Mouse (Mus musculus) neural tube, embryonic 14.5 days (tissue): ENCODE measurements around the gene Kcnc1. TPM values are rescaled to one million over a fixed set of nuclear protein-coding genes. Genes with fewer than 3 reads are reported as not detected.

Experiments used
- ATAC-seq: fragments of 200-750 bp; cut with Nextera tagmentation; 2 replicates; pipeline ENCODE4 v1.8.0; 2017; ENCODE audit warnings: low read depth, mild to moderate bottlenecking, moderate TSS enrichment, moderate library complexity
- H3K27ac ChIP-seq: fragments of 300-500 bp; sonication (generic); 2 replicates; pipeline ENCODE4 v1.5.1; 2014; ENCODE audit warnings: low read depth, mild to moderate bottlenecking, control low read depth, low read length, moderate library complexity, mixed read lengths
- H3K27me3 ChIP-seq: fragments of 300-500 bp; sonication (generic); 2 replicates; pipeline ENCODE4 v1.6.1; 2014; ENCODE audit warnings: low read length; ENCODE audit not compliant: control insufficient read depth, insufficient read depth
- H3K36me3 ChIP-seq: fragments of 300-500 bp; sonication (generic); 2 replicates; pipeline ENCODE4 v1.6.1; 2014; ENCODE audit warnings: low read length, mixed read lengths; ENCODE audit not compliant: control insufficient read depth, insufficient read depth
- H3K4me1 ChIP-seq: fragments of 300-500 bp; sonication (generic); 2 replicates; pipeline ENCODE4 v1.6.1; 2014; ENCODE audit warnings: low read length; ENCODE audit not compliant: control insufficient read depth, insufficient read depth
- H3K4me2 ChIP-seq: fragments of 300-500 bp; sonication (generic); 2 replicates; pipeline ENCODE4 v1.6.1; 2014; ENCODE audit warnings: mild to moderate bottlenecking, low read depth, low read length, control low read depth
- H3K4me3 ChIP-seq: fragments of 300-500 bp; sonication (generic); 2 replicates; pipeline ENCODE4 v1.5.1; 2014; ENCODE audit warnings: low read depth, low read length, control low read depth, mixed read lengths
- H3K9ac ChIP-seq: fragments of 300-500 bp; sonication (generic); replicated peaks from 2 replicates; pipeline ENCODE4 v1.6.1; 2014; ENCODE audit warnings: low read depth, mild to moderate bottlenecking, control low read depth, low read length, mixed read lengths
- H3K9me3 ChIP-seq: fragments of 300-500 bp; sonication (generic); 2 replicates; pipeline ENCODE4 v1.6.1; 2016; ENCODE audit warnings: low read length; ENCODE audit not compliant: control insufficient read depth
- WGBS: fragments of 180-500 bp; shearing (Covaris S2); extraction: QIAGEN DNeasy Blood & Tissue Kit; methylation state at CpG from one replicate; pipeline ENCODE4 v1.1.7; 2014; 5-methylcytosine and 5-hydroxymethylcytosine counted together
- polyA plus RNA-seq: library from polyadenylated mRNA; unstranded; fragments of >200 nt; fragmentation: Nextera tagmentation; extraction: Ambion mirVana; gene quantifications from 2 replicates; pipeline ENCODE4 v1.2.1, GENCODE M21; 2014

Gene Kcnc1
- polyA plus RNA-seq, 1 experiment from 2014 or later, result 20.5 TPM

- H3K4me2 ChIP-seq, result peak overlapping the region; percentile 9; the same call in 1 of the 2 replicates
- no peaks in the 10 kb centered on the region for H3K27me3 ChIP-seq
- 0 out of 2 replicates have a peak overlapping the region, but pooled peaks have one; percentile 22 for H3K27ac ChIP-seq
- ATAC-seq, result peak; percentile 54; the same call in 1 of the 2 replicates
- H3K9me3 ChIP-seq, result no peaks in the 10 kb centered on the region
- no peaks in the 10 kb centered on the region for H3K36me3 ChIP-seq
- H3K4me3 ChIP-seq, result no peak overlapping the region
- H3K4me1 ChIP-seq, result peaks cover 10% of the 10 kb centered on the region
- 56% methylated on average over 18 of the region's 18 CpGs for WGBS
- no peak overlapping the region for H3K9ac ChIP-seq
These were observed 26.6 kb downstream of the Kcnc1 start for GRCm38 (mm10) chr7:46422764-46423412.

GRCm38 (mm10) chr7:46423951-46424350 lies 27.7 kb downstream of the Kcnc1 start:
- H3K4me2 ChIP-seq, result no peak overlapping the region
- WGBS, result 69% methylated on average over 3 of the region's 3 CpGs
- H3K4me1 ChIP-seq, result peaks cover 10% of the 10 kb centered on the region
- H3K9me3 ChIP-seq, result no peaks in the 10 kb centered on the region
- ATAC-seq, result no peak
- H3K9ac ChIP-seq, result no peak overlapping the region
- no peak overlapping the region for H3K27ac ChIP-seq
- H3K27me3 ChIP-seq, result no peaks in the 10 kb centered on the region
- H3K36me3 ChIP-seq, result no peaks in the 10 kb centered on the region
- H3K4me3 ChIP-seq, result no peak overlapping the region

- H3K4me1 ChIP-seq, result peaks cover 10% of the 10 kb centered on the region
- no peak overlapping the region for H3K27ac ChIP-seq
- H3K36me3 ChIP-seq, result 0 out of 2 replicates have a peak, but pooled peaks cover 3% of the 10 kb centered on the region
- no peaks in the 10 kb centered on the region for H3K9me3 ChIP-seq
- no peak overlapping the region for H3K4me2 ChIP-seq
- ATAC-seq, result no peak
- H3K9ac ChIP-seq, result no peak overlapping the region
- no peaks in the 10 kb centered on the region for H3K27me3 ChIP-seq
- no peak overlapping the region for H3K4me3 ChIP-seq
- WGBS, result 38% methylated on average over 4 of the region's 4 CpGs
These were observed 28.7 kb downstream of the Kcnc1 start for GRCm38 (mm10) chr7:46425012-46425411.

GRCm38 (mm10) chr7:46433874-46434273 lies 37.6 kb downstream of the Kcnc1 start:
- ATAC-seq, result peak; percentile 47; the same call in 1 of the 2 replicates
- H3K36me3 ChIP-seq, result 0 out of 2 replicates have a peak, but pooled peaks cover 3% of the 10 kb centered on the region
- H3K9ac ChIP-seq, result no peak overlapping the region
- no peak overlapping the region for H3K27ac ChIP-seq
- H3K27me3 ChIP-seq, result no peaks in the 10 kb centered on the region
- H3K4me1 ChIP-seq, result 0 out of 2 replicates have a peak, but pooled peaks cover 6% of the 10 kb centered on the region
- no peak overlapping the region for H3K4me2 ChIP-seq
- WGBS, result 32% methylated on average over 5 of the region's 5 CpGs
- H3K4me3 ChIP-seq, result no peak overlapping the region
- H3K9me3 ChIP-seq, result no peaks in the 10 kb centered on the region

GRCm38 (mm10) chr7:46435833-46436232 lies 39.5 kb downstream of the Kcnc1 start:
- Histone ChIP-seq H3K4me1 (0 out of 2 replicates have a peak, but pooled peaks cover 6% of the 10 kb centered on the region), H3K9ac (no peak overlapping the region), H3K27me3 (no peaks in the 10 kb centered on the region), H3K9me3 (no peaks in the 10 kb centered on the region), H3K36me3 (no peaks in the 10 kb centered on the region), H3K4me2 (no peak overlapping the region), H3K4me3 (no peak overlapping the region), H3K27ac (no peak overlapping the region)
- ATAC-seq, result no peak
- WGBS, result 94% methylated on average over 5 of the region's 5 CpGs

GRCm38 (mm10) chr7:46438537-46439141 lies 42.3 kb downstream of the Kcnc1 start:
- Histone ChIP-seq H3K4me3 (no peak overlapping the region), H3K36me3 (no peaks in the 10 kb centered on the region), H3K27ac (no peak overlapping the region), H3K4me1 (0 out of 2 replicates have a peak, but pooled peaks cover 5% of the 10 kb centered on the region), H3K27me3 (no peaks in the 10 kb centered on the region), H3K9ac (no peak overlapping the region), H3K9me3 (no peaks in the 10 kb centered on the region), H3K4me2 (no peak overlapping the region)
- ATAC-seq, result no peak
- 21% methylated on average over 9 of the region's 9 CpGs for WGBS

- H3K4me1 ChIP-seq, result peaks cover 6% of the 10 kb centered on the region; the same call in 1 of the 2 replicates
- 89% methylated on average over 10 of the region's 10 CpGs for WGBS
- no peak overlapping the region for H3K4me2 ChIP-seq
- no peak overlapping the region for H3K4me3 ChIP-seq
- H3K9me3 ChIP-seq, result no peaks in the 10 kb centered on the region
- no peak overlapping the region for H3K27ac ChIP-seq
- ATAC-seq, result no peak
- no peak overlapping the region for H3K9ac ChIP-seq
- H3K36me3 ChIP-seq, result no peaks in the 10 kb centered on the region
- H3K27me3 ChIP-seq, result no peaks in the 10 kb centered on the region
These were observed 46.9 kb downstream of the Kcnc1 start for GRCm38 (mm10) chr7:46443163-46443562.

GRCm38 (mm10) chr7:46445896-46446295 lies 49.6 kb downstream of the Kcnc1 start:
- Histone ChIP-seq H3K4me3 (no peak overlapping the region), H3K27me3 (no peaks in the 10 kb centered on the region), H3K9ac (no peak overlapping the region), H3K4me1 (peaks cover 17% of the 10 kb centered on the region), H3K27ac (no peak overlapping the region), H3K9me3 (no peaks in the 10 kb centered on the region), H3K4me2 (no peak overlapping the region), H3K36me3 (no peaks in the 10 kb centered on the region)
- WGBS, result 86% methylated on average over 6 of the region's 6 CpGs
- ATAC-seq, result no peak

- no peak for ATAC-seq
These were observed 51.3 kb downstream of the Kcnc1 start for GRCm38 (mm10) chr7:46447473-46448165.

More at GRCm38 (mm10) chr7:46447473-46448165, 51.3 kb downstream of the Kcnc1 start:
- Histone ChIP-seq H3K27ac (0 out of 2 replicates have a peak overlapping the region, but pooled peaks have one; percentile 44), H3K4me3 (no peak overlapping the region), H3K27me3 (no peaks in the 10 kb centered on the region), H3K4me1 (peaks cover 17% of the 10 kb centered on the region), H3K4me2 (no peak overlapping the region), H3K36me3 (no peaks in the 10 kb centered on the region), H3K9me3 (no peaks in the 10 kb centered on the region), H3K9ac (no peak overlapping the region)
- 53% methylated on average over 9 of the region's 9 CpGs for WGBS
